Mouse (Mus musculus) embryonic facial prominence, embryonic 10.5 days (tissue): ENCODE measurements at regions not wholly inside any gene's neighbourhood (a gene's known extent, or its start where the extent isn't known, plus 50 kb on each side); places are given as distances from the start of the nearest gene placed in this dataset.

ENCODE experiments used
- DNase-seq: peaks from one replicate; pipeline ENCODE4 v3.0.0-alpha.2; 2017; ENCODE audit warnings: low spot score
- H3K27ac ChIP-seq: fragments of 300-500 bp; sonication (generic); replicated peaks from 2 replicates; pipeline ENCODE4 v1.5.1; 2016; ENCODE audit warnings: mild to moderate bottlenecking
- H3K27me3 ChIP-seq: fragments of 300-500 bp; sonication (generic); replicated peaks from 2 replicates; pipeline ENCODE4 v1.6.1; 2016; ENCODE audit warnings: low read depth, mild to moderate bottlenecking; ENCODE audit not compliant: poor library complexity, severe bottlenecking
- H3K36me3 ChIP-seq: fragments of 300-500 bp; sonication (generic); replicated peaks from 2 replicates; pipeline ENCODE4 v1.6.1; 2016; ENCODE audit warnings: mild to moderate bottlenecking, moderate library complexity
- H3K4me1 ChIP-seq: fragments of 300-500 bp; sonication (generic); 2 replicates; pipeline ENCODE4 v1.6.1; 2016
- H3K4me3 ChIP-seq: fragments of 300-500 bp; sonication (generic); 2 replicates; pipeline ENCODE4 v1.5.1; 2016; ENCODE audit warnings: mild to moderate bottlenecking, moderate library complexity
- H3K9me3 ChIP-seq: fragments of 300-500 bp; sonication (generic); 2 replicates; pipeline ENCODE4 v1.6.1; 2016; ENCODE audit warnings: mild to moderate bottlenecking
- WGBS: fragments of 180-500 bp; shearing (Covaris S2); methylation state at CpG from one replicate; pipeline ENCODE4 v1.1.7; 2016; 5-methylcytosine and 5-hydroxymethylcytosine counted together

GRCm38 (mm10) chr5:106756937-106757371 is 59.9 kb upstream of the Zfp644 start:
- no peaks in the 10 kb centered on the region for H3K9me3 ChIP-seq
- peak overlapping the region; percentile 58 for H3K27ac ChIP-seq
- WGBS, result 2% methylated on average over 10 of the region's 10 CpGs
- peak overlapping the region; percentile 51 for H3K4me3 ChIP-seq
- H3K4me1 ChIP-seq, result peaks cover 28% of the 10 kb centered on the region
- no peaks in the 10 kb centered on the region for H3K36me3 ChIP-seq
- peaks cover 39% of the 10 kb centered on the region for H3K27me3 ChIP-seq
- DNase-seq, result peak; percentile 76

GRCm38 (mm10) chr5:106753289-106753688 is 56.2 kb upstream of the Zfp644 start:
- H3K4me3 ChIP-seq, result no peak overlapping the region
- H3K27ac ChIP-seq, result no peak overlapping the region
- no peak for DNase-seq
- WGBS, result 85% methylated on average over 1 of the region's 1 CpGs
- H3K9me3 ChIP-seq, result no peaks in the 10 kb centered on the region
- peaks cover 24% of the 10 kb centered on the region for H3K27me3 ChIP-seq
- peaks cover 32% of the 10 kb centered on the region for H3K4me1 ChIP-seq
- no peaks in the 10 kb centered on the region for H3K36me3 ChIP-seq

DNA sequence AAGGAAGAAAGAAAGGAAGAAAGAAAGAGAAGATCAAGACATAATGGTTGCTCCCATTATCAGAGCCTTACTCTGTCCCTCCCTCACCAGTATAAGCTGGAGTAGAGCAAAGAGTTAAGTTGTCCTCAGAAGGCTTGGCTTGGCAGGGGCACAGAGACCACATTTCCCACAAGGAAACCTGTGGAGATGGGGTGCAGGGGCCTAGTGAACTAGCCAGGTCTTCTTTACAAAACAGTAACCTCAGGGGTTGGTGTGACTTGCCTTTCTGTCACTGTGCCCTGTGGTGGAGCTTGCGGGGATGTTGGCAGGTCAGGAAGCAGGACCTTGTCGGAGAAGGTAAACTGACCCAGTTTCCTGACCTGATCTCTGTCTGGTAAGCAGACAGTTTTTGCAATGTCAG is 53.1 kb upstream of the Zfp644 start:
- no peak for DNase-seq
- 87% methylated on average over 2 of the region's 2 CpGs for WGBS
- no peaks in the 10 kb centered on the region for H3K27me3 ChIP-seq
- no peaks in the 10 kb centered on the region for H3K9me3 ChIP-seq
- peaks cover 11% of the 10 kb centered on the region; the same call in 1 of the 2 replicates for H3K4me1 ChIP-seq
- H3K36me3 ChIP-seq, result no peaks in the 10 kb centered on the region
- no peak overlapping the region for H3K27ac ChIP-seq
- H3K4me3 ChIP-seq, result no peak overlapping the region

- WGBS, result 75% methylated on average over 12 of the region's 12 CpGs
These were observed 51.5 kb upstream of the Zfp644 start for GRCm38 (mm10) chr5:106748527-106749138.

More at GRCm38 (mm10) chr5:106748527-106749138, 51.5 kb upstream of the Zfp644 start:
- Histone ChIP-seq H3K4me1 (peaks cover 11% of the 10 kb centered on the region; the same call in 1 of the 2 replicates), H3K36me3 (no peaks in the 10 kb centered on the region), H3K27me3 (no peaks in the 10 kb centered on the region), H3K27ac (no peak overlapping the region), H3K4me3 (no peak overlapping the region), H3K9me3 (no peaks in the 10 kb centered on the region)
- DNase-seq, result no peak
